ENCODE assay signal across 8 mouse cellular contexts in genomic region chr4:151996951-151997222, GRCm38 (mm10). TPM values are rescaled to one million over a fixed set of nuclear protein-coding genes. Genes with fewer than 3 reads are reported as not detected.
A peak's percentile ranks its signal among the peaks of the same experiment; 100 is the strongest.
DNase-seq lines count a peak whose midpoint lies in the region; ATAC-seq and TF ChIP-seq lines count a peak whose summit lies in the region.

No protein-coding gene starts in this region.

- H3K4me1 ChIP-seq in cerebellum, adult 2 months (ENCODE audit: control insufficient read depth, insufficient read depth, low read length) = no peaks in the 10 kb centered on the region
- peaks cover 13% of the 10 kb centered on the region; the same call in 1 of the 2 replicates for H3K4me1 ChIP-seq in neural tube, embryonic 11.5 days (ENCODE audit: control insufficient read depth, insufficient read depth, low read length)
- peaks cover 29% of the 10 kb centered on the region for H3K4me1 ChIP-seq in limb, embryonic 15.5 days
- peaks cover 20% of the 10 kb centered on the region for H3K4me1 ChIP-seq in stomach, embryonic 16.5 days (ENCODE audit: control insufficient read depth, insufficient read depth, low read length)

- peak overlapping the region; percentile 98 for H3K27ac ChIP-seq in cerebellum, adult 2 months (ENCODE audit: insufficient read depth, low read length)
- H3K27ac ChIP-seq in neural tube, embryonic 11.5 days (ENCODE audit: low read depth, low read length) = peak overlapping the region; percentile 82
- peak overlapping the region; percentile 93 for H3K27ac ChIP-seq in limb, embryonic 15.5 days
- H3K27ac ChIP-seq in stomach, embryonic 16.5 days (ENCODE audit: low read length) = peak overlapping the region; percentile 90

- H3K36me3 ChIP-seq in neural tube, embryonic 11.5 days (ENCODE audit: control insufficient read depth, insufficient read depth, low read length) = peaks cover 2% of the 10 kb centered on the region; the same call in 1 of the 2 replicates
- peaks cover 13% of the 10 kb centered on the region for H3K36me3 ChIP-seq in limb, embryonic 15.5 days
- 0 out of 2 replicates have a peak, but pooled peaks cover 6% of the 10 kb centered on the region for H3K36me3 ChIP-seq in stomach, embryonic 16.5 days (ENCODE audit: control insufficient read depth, insufficient read depth, low read length)

- TF ChIP-seq POLR2A in cerebellum, adult 2 months (IDR thresholded peaks at IDR 0.05; ENCODE audit: borderline replicate concordance, insufficient read depth, low read length) = no peak

- peak overlapping the region; percentile 80 for H3K9ac ChIP-seq in neural tube, embryonic 11.5 days (ENCODE audit: low read length)
- peak overlapping the region; percentile 72 for H3K9ac ChIP-seq in limb, embryonic 15.5 days
- peak overlapping the region; percentile 86 for H3K9ac ChIP-seq in stomach, embryonic 16.5 days (ENCODE audit: low read length)

- no peaks in the 10 kb centered on the region for H3K27me3 ChIP-seq in cerebellum, adult 2 months (ENCODE audit: control insufficient read depth, insufficient read depth, low read length)
- no peaks in the 10 kb centered on the region for H3K27me3 ChIP-seq in neural tube, embryonic 11.5 days (ENCODE audit: control insufficient read depth, insufficient read depth, low read length)
- no peaks in the 10 kb centered on the region for H3K27me3 ChIP-seq in limb, embryonic 15.5 days
- H3K27me3 ChIP-seq in stomach, embryonic 16.5 days (ENCODE audit: control insufficient read depth, insufficient read depth, low read length) = no peaks in the 10 kb centered on the region

- peak overlapping the region; percentile 74 for H3K4me2 ChIP-seq in neural tube, embryonic 11.5 days (ENCODE audit: low read depth)
- H3K4me2 ChIP-seq in limb, embryonic 15.5 days = peak overlapping the region; percentile 50
- peak overlapping the region; percentile 84 for H3K4me2 ChIP-seq in stomach, embryonic 16.5 days (ENCODE audit: low read depth, low read length)

- no peak for TF ChIP-seq CTCF in cerebellum, adult 2 months (IDR thresholded peaks at IDR 0.05; ENCODE audit: borderline replicate concordance, insufficient read depth, low read depth, low read length)

- DNase-seq in cerebellum, adult 2 months = no peak
- DNase-seq in cerebellum, adult 8-10 months = no peak
- no peak for DNase-seq in neural tube, embryonic 11.5 days (ENCODE audit: low spot score)
- no peak for DNase-seq in neural tube, embryonic 10.5 days (ENCODE audit: extremely low spot score, low spot score)
- DNase-seq in urinary bladder, postnatal 36 days (ENCODE audit: low spot score in 2 of 2) = no peak

- H3K9me3 ChIP-seq in neural tube, embryonic 11.5 days (ENCODE audit: control insufficient read depth, low read length) = no peaks in the 10 kb centered on the region
- H3K9me3 ChIP-seq in limb, embryonic 15.5 days = no peaks in the 10 kb centered on the region
- no peaks in the 10 kb centered on the region for H3K9me3 ChIP-seq in stomach, embryonic 16.5 days (replicated peaks; ENCODE audit: control insufficient read depth, low read length)

- ATAC-seq in neural tube, embryonic 11.5 days (ENCODE audit: insufficient read depth, low FRiP score, low TSS enrichment) = no peak
- ATAC-seq in limb, embryonic 15.5 days (ENCODE audit: insufficient number of reproducible peaks, low FRiP score, low TSS enrichment, low read depth) = no peak
- ATAC-seq in stomach, embryonic 16.5 days (ENCODE audit: insufficient read depth, low FRiP score) = no peak
- no peak for ATAC-seq in monocyte, adult 5-6 weeks (replicated peaks; ENCODE audit: insufficient number of reproducible peaks, low FRiP score, low TSS enrichment, poor library complexity, severe bottlenecking)

- peak overlapping the region; percentile 99 for H3K4me3 ChIP-seq in cerebellum, adult 2 months (replicated peaks; ENCODE audit: insufficient read depth, low read depth, low read length)
- H3K4me3 ChIP-seq in neural tube, embryonic 11.5 days (ENCODE audit: low read depth, low read length) = peak overlapping the region; percentile 100
- H3K4me3 ChIP-seq in limb, embryonic 15.5 days = peak overlapping the region; percentile 100
- H3K4me3 ChIP-seq in stomach, embryonic 16.5 days (replicated peaks; ENCODE audit: low read length) = peak overlapping the region; percentile 99

- WGBS in cerebellum, adult 2 months = 2% methylated on average over 13 of the region's 13 CpGs
- 6% methylated on average over 13 of the region's 13 CpGs for WGBS in neural tube, embryonic 11.5 days
- WGBS in limb, embryonic 15.5 days = 3% methylated on average over 13 of the region's 13 CpGs
- WGBS in stomach, embryonic 16.5 days = 2% methylated on average over 13 of the region's 13 CpGs

RNA-seq across cellular contexts. Expression of gene Phf13, which starts 0.8 kb away (rescaled TPM):
- 7.3 and 8.3 TPM in 2 replicates for polyA plus RNA-seq in cerebellum, adult 2 months (2012; rRNA removed)
- polyA plus RNA-seq in neural tube, embryonic 11.5 days (2014; fragmentation: Nextera tagmentation; extraction: Ambion mirVana) = 27.6 and 28.8 TPM in 2 replicates
- 28.4 and 34.2 TPM in 2 replicates for polyA plus RNA-seq in limb, embryonic 15.5 days (2015; fragmentation: Nextera tagmentation; extraction: Ambion mirVana)
- 18.3 and 21.0 TPM in 2 replicates for polyA plus RNA-seq in stomach, embryonic 16.5 days (2015; fragmentation: Nextera tagmentation; extraction: Ambion mirVana)
- total RNA-seq in monocyte, adult 5-6 weeks (2017) = 6.7 to 8.8 TPM (median 7.8 TPM) in 3 replicates

RNA-seq across cellular contexts. Expression of gene Thap3, which starts 8.1 kb away (rescaled TPM):
- polyA plus RNA-seq in cerebellum, adult 2 months (2012; rRNA removed) = 42.7 and 43.3 TPM in 2 replicates
- 17.4 and 20.3 TPM in 2 replicates for polyA plus RNA-seq in neural tube, embryonic 11.5 days (2014; fragmentation: Nextera tagmentation; extraction: Ambion mirVana)
- polyA plus RNA-seq in limb, embryonic 15.5 days (2015; fragmentation: Nextera tagmentation; extraction: Ambion mirVana) = 45.6 and 50.9 TPM in 2 replicates
- 31.8 and 35.7 TPM in 2 replicates for polyA plus RNA-seq in stomach, embryonic 16.5 days (2015; fragmentation: Nextera tagmentation; extraction: Ambion mirVana)
- total RNA-seq in monocyte, adult 5-6 weeks (2017) = 7.5 to 11.4 TPM (median 10.5 TPM) in 3 replicates

RNA-seq across cellular contexts. Expression of gene Klhl21, which starts 11.7 kb away (rescaled TPM):
- polyA plus RNA-seq in cerebellum, adult 2 months (2012; rRNA removed) = 14.5 and 14.7 TPM in 2 replicates
- 4.0 and 4.6 TPM in 2 replicates for polyA plus RNA-seq in neural tube, embryonic 11.5 days (2014; fragmentation: Nextera tagmentation; extraction: Ambion mirVana)
- 16.2 and 19.7 TPM in 2 replicates for polyA plus RNA-seq in limb, embryonic 15.5 days (2015; fragmentation: Nextera tagmentation; extraction: Ambion mirVana)
- 8.2 and 9.9 TPM in 2 replicates for polyA plus RNA-seq in stomach, embryonic 16.5 days (2015; fragmentation: Nextera tagmentation; extraction: Ambion mirVana)
- 7.1 to 11.1 TPM (median 9.6 TPM) in 3 replicates for total RNA-seq in monocyte, adult 5-6 weeks (2017)

RNA-seq across cellular contexts. Expression of gene Zbtb48, which starts 30.6 kb away (rescaled TPM):
- polyA plus RNA-seq in cerebellum, adult 2 months (2012; rRNA removed) = 20.1 and 24.3 TPM in 2 replicates
- 17.4 and 23.8 TPM in 2 replicates for polyA plus RNA-seq in neural tube, embryonic 11.5 days (2014; fragmentation: Nextera tagmentation; extraction: Ambion mirVana)
- polyA plus RNA-seq in limb, embryonic 15.5 days (2015; fragmentation: Nextera tagmentation; extraction: Ambion mirVana) = 17.2 and 19.5 TPM in 2 replicates
- 17.0 and 18.0 TPM in 2 replicates for polyA plus RNA-seq in stomach, embryonic 16.5 days (2015; fragmentation: Nextera tagmentation; extraction: Ambion mirVana)
- total RNA-seq in monocyte, adult 5-6 weeks (2017) = 4.1 to 10.8 TPM (median 9.1 TPM) in 3 replicates

RNA-seq across cellular contexts. Expression of gene Tas1r1, which starts 41.5 kb away (rescaled TPM):
- polyA plus RNA-seq in cerebellum, adult 2 months (2012; rRNA removed) = 0.10 and 0.27 TPM in 2 replicates
- polyA plus RNA-seq in neural tube, embryonic 11.5 days (2014; fragmentation: Nextera tagmentation; extraction: Ambion mirVana) = 0.38 and 0.66 TPM in 2 replicates
- 0.81 and 1.7 TPM in 2 replicates for polyA plus RNA-seq in limb, embryonic 15.5 days (2015; fragmentation: Nextera tagmentation; extraction: Ambion mirVana)
- polyA plus RNA-seq in stomach, embryonic 16.5 days (2015; fragmentation: Nextera tagmentation; extraction: Ambion mirVana) = 0.37 and 0.47 TPM in 2 replicates
- total RNA-seq in monocyte, adult 5-6 weeks (2017) = not detected in 3 replicates
